Mouse (Mus musculus) embryo, embryonic 10.5 days (tissue): Measurements from ENCODE around the gene Gm28372.

ENCODE experiments used
- DNase-seq: peaks from one replicate; pipeline ENCODE4 v3.0.0-alpha.2; 2015; ENCODE audit warnings: low spot score

Gene Gm28372

DNA sequence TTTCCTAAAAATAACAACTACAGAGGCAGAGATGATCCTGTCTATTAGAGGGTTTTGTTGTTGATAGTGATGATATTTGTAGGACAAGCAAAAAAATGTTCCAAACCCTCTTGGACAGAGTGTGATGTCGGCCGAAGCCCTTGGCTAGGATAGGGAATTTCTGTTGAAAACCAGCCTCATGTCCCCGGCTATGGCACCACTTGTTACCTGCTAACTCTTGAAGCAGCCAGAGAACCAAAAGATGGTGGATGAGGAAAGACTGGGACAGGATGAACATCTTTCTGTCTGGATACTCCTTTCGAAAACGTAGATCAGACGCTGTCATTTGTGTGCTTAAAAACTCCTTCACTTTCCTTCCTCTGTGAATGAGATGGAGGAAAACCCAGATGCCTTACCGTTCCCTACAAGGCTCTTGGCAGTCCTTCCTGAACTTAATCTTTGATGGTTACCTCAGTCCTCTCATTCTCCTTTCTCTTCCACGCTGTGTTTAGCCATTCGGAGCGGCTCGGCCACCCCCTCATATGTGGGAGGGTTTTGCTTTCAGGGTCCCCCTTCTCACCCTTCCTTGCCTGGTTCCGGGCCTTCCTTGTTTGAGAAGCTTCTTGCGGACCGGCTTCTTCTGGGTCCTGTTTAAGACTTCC is 46.2 kb downstream of the Gm28372 start:
- DNase-seq = no peak

DNA sequence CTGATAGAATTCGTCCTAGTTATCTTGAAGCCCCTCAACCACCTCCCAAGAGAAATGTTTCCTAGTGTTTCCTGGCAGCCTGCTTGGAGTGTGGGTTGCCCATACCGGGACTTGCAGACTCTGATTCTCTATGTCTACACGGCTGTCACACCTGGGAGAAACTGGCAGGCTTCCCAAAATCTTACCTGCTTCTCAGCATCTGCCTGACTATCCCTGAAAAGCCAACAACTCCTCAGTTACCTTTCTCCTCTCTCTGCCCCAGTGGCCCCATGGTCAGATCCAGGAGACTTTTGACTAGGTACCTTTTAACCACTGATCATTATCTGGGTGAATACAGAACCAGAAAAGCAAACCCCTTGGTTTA is 46.7 kb downstream of the Gm28372 start:
- no peak for DNase-seq

DNA sequence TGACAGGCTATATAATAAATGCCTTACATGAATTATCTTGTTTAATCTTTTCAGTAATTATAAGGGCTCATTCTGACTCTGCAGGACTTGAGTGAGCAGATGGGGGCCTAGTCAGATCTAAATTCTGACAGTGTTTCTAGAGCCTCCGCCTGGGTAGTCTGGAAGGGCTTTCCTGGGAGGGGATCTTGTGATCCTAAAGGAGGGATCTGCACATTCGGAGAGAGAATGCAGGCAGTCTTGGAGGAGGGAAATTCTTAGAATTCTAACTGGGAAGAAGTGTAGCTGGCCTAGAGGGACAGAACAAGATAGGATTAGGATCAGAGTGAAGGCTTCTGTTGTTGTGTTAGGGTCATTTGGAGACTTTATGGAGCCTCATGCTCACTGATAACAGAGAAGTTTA is 47.2 kb downstream of the Gm28372 start:
- no peak for DNase-seq

DNA sequence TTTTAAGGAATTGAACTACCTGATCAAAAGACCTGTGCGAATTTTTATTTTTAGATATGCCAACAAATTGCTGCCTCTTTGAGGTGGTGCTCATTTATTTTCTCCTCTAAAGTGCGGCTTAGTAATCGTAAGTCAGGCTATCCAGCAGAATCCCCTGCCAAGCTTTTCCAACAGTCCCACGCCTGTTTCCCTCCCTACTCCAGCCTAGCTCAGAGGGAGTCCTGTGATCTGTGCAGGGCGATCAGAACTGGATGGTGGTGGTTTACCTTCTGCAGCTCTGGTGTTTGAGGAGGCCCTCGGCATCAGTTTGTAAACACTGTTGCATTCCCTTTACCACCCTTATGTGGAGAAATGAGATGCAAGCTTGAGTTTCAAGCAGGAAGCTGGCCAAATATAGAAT is 48.4 kb downstream of the Gm28372 start:
- DNase-seq = no peak

DNA sequence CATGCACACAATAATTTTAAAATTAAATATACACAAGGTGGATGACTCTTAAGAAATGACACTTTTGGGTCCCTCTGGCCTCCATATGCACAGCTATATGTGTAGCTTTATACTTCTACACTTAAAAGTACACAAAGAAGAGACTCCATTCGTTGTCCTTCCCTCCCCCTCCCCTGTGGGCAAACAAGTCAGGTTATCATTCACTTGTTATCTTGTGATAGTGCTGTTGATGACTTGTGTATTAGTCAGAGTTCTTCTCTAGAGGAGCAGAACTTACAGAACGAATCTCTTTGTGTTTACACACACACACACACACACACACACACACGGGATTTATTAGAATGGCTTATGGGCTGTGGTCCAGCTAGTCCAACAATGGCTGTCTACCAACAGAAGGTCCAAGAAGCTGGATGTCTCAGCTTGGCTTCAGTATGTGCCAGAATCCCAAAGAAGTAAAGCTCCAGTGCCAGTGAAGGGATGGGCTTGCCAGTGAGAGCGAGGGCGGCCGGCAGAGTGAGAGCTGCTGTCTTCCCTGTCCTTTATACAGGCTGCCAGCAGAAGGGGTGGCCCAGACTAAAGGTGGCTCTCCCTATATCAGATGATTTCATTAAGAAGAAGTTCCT is 49.8 kb downstream of the Gm28372 start:
- no peak for DNase-seq
